Mouse (Mus musculus) ES-E14 (cell line): Measurements from ENCODE around the gene Olfr648. TPM values are rescaled to one million over a fixed set of nuclear protein-coding genes. Genes with fewer than 3 reads are reported as not detected.

Source experiments
- DNase-seq: peaks from one replicate; pipeline ENCODE4 v3.0.0-alpha.2; 2013; ENCODE audit warnings: low read depth, low spot score
- H3K27ac ChIP-seq: 2 replicates; pipeline ENCODE4 v1.5.1; 2012; ENCODE audit warnings: low read depth, mild to moderate bottlenecking, low read length, moderate library complexity, mixed read lengths; ENCODE audit not compliant: poor library complexity, insufficient read depth, severe bottlenecking
- H3K36me3 ChIP-seq: 2 replicates; pipeline ENCODE4 v1.6.1; 2012; ENCODE audit warnings: mild to moderate bottlenecking, low read length, moderate library complexity, mixed read lengths; ENCODE audit not compliant: control insufficient read depth, poor library complexity, insufficient read depth, severe bottlenecking
- H3K4me1 ChIP-seq, 2 experiments: fragments of 150-350 bp in 1 of 2; sonication (generic) in 1 of 2; 2 replicates each; pipeline ENCODE4 v1.6.1; 2012; ENCODE audit warnings: low read length in 2 of 2, mild to moderate bottlenecking in 1 of 2, mixed read lengths in 1 of 2; ENCODE audit not compliant: control insufficient read depth in 2 of 2, insufficient read depth in 2 of 2, poor library complexity in 1 of 2
- H3K4me3 ChIP-seq, 2 experiments: fragments of 150-350 bp in 1 of 2; sonication (generic) in 1 of 2; 2 replicates each; pipeline ENCODE4 v1.5.1; 2012; ENCODE audit warnings: low read length in 2 of 2, low read depth in 1 of 2, mild to moderate bottlenecking in 1 of 2, mixed read lengths in 1 of 2; ENCODE audit not compliant: insufficient read depth in 1 of 2, poor library complexity in 1 of 2, severe bottlenecking in 1 of 2
- H3K9ac ChIP-seq: 2 replicates; pipeline ENCODE4 v1.6.1; 2012; ENCODE audit warnings: low read depth, mild to moderate bottlenecking, low read length, mixed read lengths; ENCODE audit not compliant: poor library complexity, insufficient read depth, severe bottlenecking
- H3K9me3 ChIP-seq: fragments of 150-350 bp; sonication (generic); 2 replicates; pipeline ENCODE4 v1.6.1; 2012; ENCODE audit warnings: low read depth, mild to moderate bottlenecking, low read length; ENCODE audit not compliant: control insufficient read depth, insufficient read depth
- CHD2 ChIP-seq: IDR thresholded peaks from 2 replicates; pipeline ENCODE4 v1.6.1; 2014; ENCODE audit warnings: mild to moderate bottlenecking, low read depth, low read length, inconsistent platforms
- HCFC1 ChIP-seq: IDR thresholded peaks from 2 replicates; pipeline ENCODE4 v1.6.1; 2012; ENCODE audit warnings: low read length, inconsistent platforms, borderline replicate concordance; ENCODE audit not compliant: insufficient read depth
- MAFK ChIP-seq: IDR thresholded peaks from 2 replicates; pipeline ENCODE4 v1.6.1; 2014; ENCODE audit warnings: mild to moderate bottlenecking, low read depth, low read length, inconsistent platforms; ENCODE audit not compliant: insufficient read depth
- ZC3H11A ChIP-seq: IDR thresholded peaks from 2 replicates; pipeline ENCODE4 v1.6.1; 2012; ENCODE audit warnings: low read depth, mild to moderate bottlenecking, inconsistent platforms, low read length, borderline replicate concordance
- ZNF384 ChIP-seq: IDR thresholded peaks from 2 replicates; pipeline ENCODE4 v1.6.1; 2012; ENCODE audit warnings: low read depth, low read length, inconsistent platforms
- in situ Hi-C, 2 experiments: fragments of 600-800 bp; cut with MboI; formaldehyde crosslinking; loops; one replicate each; pipeline ENCODE4 v1.15.1; 2025; ENCODE audit warnings: low sequenced_read_pairs in 2 of 2, inconsistent platforms in 1 of 2; ENCODE audit not compliant: unreplicated experiment in 2 of 2
- total RNA-seq: library from RNA; depleted of rRNA; stranded (reverse); fragments of 300-350 nt; gene quantifications from 2 replicates; pipeline ENCODE4 v1.2.3, GENCODE M21; 2012; rRNA removed

Gene Olfr648
- total RNA-seq, result 0.04 and 0.05 TPM in 2 replicates

GRCm38 (mm10) chr7:104183292-104183691, at the start of gene Olfr648:
Gene Olfr648 (minus strand): TSS chr7:104183392.
- no peak for TF ChIP-seq CHD2
- TF ChIP-seq ZC3H11A, result no peak
- no peak for TF ChIP-seq HCFC1
- no peak for TF ChIP-seq MAFK
- no peak for TF ChIP-seq ZNF384
- Histone ChIP-seq H3K4me1 (no peaks in the 10 kb centered on the region), H3K4me3 (no peak within 1 kb of the TSS), H3K36me3 (no peaks in the 10 kb centered on the region), H3K9me3 (no peaks in the 10 kb centered on the region), H3K9ac (no peak within 1 kb of the TSS), H3K27ac (no peak within 1 kb of the TSS)
- in situ Hi-C loops, result loop anchor here in 1 of 2 experiments (25.0 kb wide), 1 partner anchor 429 kb away; the partner anchor contains the start of genes Olfr655, Olfr656 and Olfr657
- DNase-seq, result no peak

- peak; percentile 65 for DNase-seq
- in situ Hi-C loops, result loop anchor here in 1 of 2 experiments (25.0 kb wide), 1 partner anchor 106 kb away; the partner anchor contains the start of gene Trim34b
- Histone ChIP-seq H3K9ac (no peak overlapping the region), H3K4me3 (no peak overlapping the region), H3K9me3 (no peaks in the 10 kb centered on the region), H3K36me3 (peaks cover 41% of the 10 kb centered on the region), H3K27ac (no peak overlapping the region), H3K4me1 (no peaks in the 10 kb centered on the region)
- TF ChIP-seq HCFC1, result no peak
- TF ChIP-seq ZC3H11A, result 0 out of 2 replicates have a peak, but pooled peaks have one; percentile 25
Observed at GRCm38 (mm10) chr7:104231203-104231602, 48.0 kb upstream of the Olfr648 start.

GRCm38 (mm10) chr7:104218701-104219569, 35.7 kb upstream of the Olfr648 start, which contains the start of gene Trim6:
Gene Trim6 (plus strand): TSS chr7:104218793.
- Histone ChIP-seq H3K36me3 (peaks cover 13% of the 10 kb centered on the region), H3K9ac (peak within 1 kb of the TSS; percentile 88), H3K4me3 (peak within 1 kb of the TSS; percentile 88 to 90), H3K27ac (peak within 1 kb of the TSS; percentile 98), H3K9me3 (no peaks in the 10 kb centered on the region), H3K4me1 (peaks cover 0 to 6% of the 10 kb centered on the region in 2 experiments; a peak in 2 of 4 replicates)
- peak; percentile 13; the same call in 1 of the 2 replicates for TF ChIP-seq HCFC1
- 0 out of 2 replicates have a peak, but pooled peaks have one; percentile 39 for TF ChIP-seq MAFK
- TF ChIP-seq CHD2, result no peak
- in situ Hi-C loops, result loop anchor here in 1 of 2 experiments (25.0 kb wide), 1 partner anchor 1593 kb away; the partner anchor contains the start of gene Mrpl17
- DNase-seq, result peak; percentile 95

- peak overlapping the region; percentile 48; the same call in 1 of the 2 replicates for H3K27ac ChIP-seq
- H3K4me3 ChIP-seq, result peak overlapping the region in 1 of 2 experiments; percentile 88; a peak in 1 of 4 replicates
- 0 out of 2 replicates have a peak, but pooled peaks have one; percentile 28 for TF ChIP-seq ZNF384
- no peak for TF ChIP-seq MAFK
- DNase-seq, result peak; percentile 58
- no peak overlapping the region; the same call in 1 of the 2 replicates for H3K9ac ChIP-seq
- H3K36me3 ChIP-seq, result peaks cover 13% of the 10 kb centered on the region
- H3K9me3 ChIP-seq, result no peaks in the 10 kb centered on the region
- in situ Hi-C loops, result loop anchor here in 1 of 2 experiments (25.0 kb wide), 1 partner anchor 1594 kb away; the partner anchor contains the start of gene Mrpl17
- H3K4me1 ChIP-seq, result peaks cover 0 to 6% of the 10 kb centered on the region in 2 experiments; a peak in 2 of 4 replicates
Observed at GRCm38 (mm10) chr7:104217881-104218280, 34.7 kb upstream of the Olfr648 start.
